Mouse (Mus musculus) liver, adult (tissue): Measurements from ENCODE around the gene Mgat5.

Experiments
- GATA4 ChIP-seq: IDR thresholded peaks from 2 replicates; pipeline ENCODE4 v1.6.1; 2014; ENCODE audit warnings: mild to moderate bottlenecking, low read length; ENCODE audit not compliant: insufficient replicate concordance

Mgat5 gene

GRCm38 (mm10) chr1:127514888-127515287 is 310.1 kb downstream of the Mgat5 start:
- TF ChIP-seq GATA4 = no peak

DNA sequence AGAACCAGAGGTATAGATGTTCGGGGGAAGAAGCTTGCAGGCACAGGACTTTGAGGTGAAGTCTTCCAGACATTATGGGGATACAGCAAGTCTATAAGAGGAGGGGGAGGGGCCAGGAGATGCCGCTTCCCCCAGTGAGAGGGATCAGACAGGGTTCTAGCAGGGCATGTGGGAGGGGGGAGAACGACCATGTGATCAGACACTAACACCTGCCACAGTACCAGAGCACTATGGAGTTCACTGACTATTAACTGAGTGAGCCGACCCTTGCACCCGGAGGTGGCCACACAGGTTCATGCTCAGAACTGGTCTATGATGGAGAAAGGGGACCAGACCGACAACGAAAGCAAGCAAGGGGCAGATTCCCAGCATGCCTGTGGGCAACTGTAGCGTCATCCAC is 318.5 kb downstream of the Mgat5 start:
- no peak for TF ChIP-seq GATA4

DNA sequence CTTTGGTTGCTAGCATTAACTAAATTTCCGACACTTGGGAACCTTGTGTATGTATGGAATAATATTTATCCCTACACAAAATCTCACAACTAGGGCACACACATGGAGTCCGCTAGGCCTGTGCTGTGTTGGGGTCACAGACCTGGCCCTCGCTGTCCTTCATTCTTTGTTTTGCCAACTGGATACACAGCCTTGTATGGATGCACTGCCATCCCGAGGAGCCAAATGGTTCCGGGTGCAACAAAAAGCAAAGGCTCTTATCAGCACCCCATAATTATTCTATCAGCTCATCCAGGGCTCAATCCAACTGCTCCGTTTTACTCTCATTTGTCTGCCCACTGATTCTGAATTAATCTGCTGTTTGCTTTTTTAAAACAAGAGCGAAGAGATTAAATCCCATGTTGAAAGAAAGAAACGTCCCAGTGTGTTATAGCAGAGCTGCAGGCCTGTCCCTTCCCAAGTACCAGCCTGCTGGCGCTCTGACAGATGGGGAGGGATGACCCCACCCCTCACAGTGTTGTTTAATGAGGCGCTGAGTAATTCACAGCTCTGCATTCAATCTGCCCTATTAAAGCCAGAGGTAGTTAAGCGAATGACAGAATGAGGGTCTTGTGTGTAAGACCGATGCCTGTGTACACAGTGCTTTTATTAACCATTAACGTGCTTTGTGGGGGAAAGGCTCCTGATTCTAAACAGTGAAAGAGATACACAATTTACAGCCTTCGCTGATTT is 326.2 kb downstream of the Mgat5 start:
- TF ChIP-seq GATA4 = no peak

DNA sequence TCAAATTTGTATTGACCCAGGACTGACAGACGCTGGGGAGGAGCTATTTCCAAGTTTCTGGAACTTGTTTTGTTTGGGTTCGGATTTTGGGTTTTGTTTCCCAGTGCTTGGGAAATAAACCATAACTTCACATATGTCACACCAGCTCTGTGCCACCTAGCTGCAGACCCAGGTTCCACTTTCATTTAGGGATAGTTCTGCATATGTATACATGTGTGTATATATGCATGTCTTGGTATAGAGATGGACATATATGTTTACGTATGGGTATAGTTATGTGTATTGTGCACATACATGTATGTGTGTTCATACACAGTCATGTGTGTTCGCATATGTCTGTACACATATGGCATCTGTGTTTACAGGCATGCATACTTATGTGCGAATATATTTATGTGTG is 326.9 kb downstream of the Mgat5 start:
- no peak for TF ChIP-seq GATA4

DNA sequence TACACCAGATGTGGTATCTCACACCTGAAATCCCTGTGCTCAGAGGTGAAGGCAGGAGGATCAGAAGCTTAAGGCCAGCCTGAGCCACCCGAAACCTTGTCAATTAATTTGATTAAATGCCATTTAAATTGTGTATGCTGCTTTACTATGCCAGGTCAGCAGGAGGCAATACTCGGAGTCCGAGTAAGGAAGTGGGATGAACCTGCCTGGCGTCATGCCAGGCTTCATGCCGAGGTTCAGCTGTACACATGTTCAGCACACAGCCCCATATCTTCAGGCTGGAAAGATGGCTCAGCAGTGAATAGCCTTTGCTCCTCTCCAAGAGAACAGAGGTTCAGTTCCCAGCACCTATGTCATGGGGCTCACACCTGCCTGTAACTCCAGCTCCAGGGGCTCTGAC is 331.6 kb downstream of the Mgat5 start:
- no peak for TF ChIP-seq GATA4

GRCm38 (mm10) chr1:127537204-127538038 is 332.6 kb downstream of the Mgat5 start:
- TF ChIP-seq GATA4 = no peak
